Mouse (Mus musculus): ENCODE measurements around the gene Prr5.

DNA sequence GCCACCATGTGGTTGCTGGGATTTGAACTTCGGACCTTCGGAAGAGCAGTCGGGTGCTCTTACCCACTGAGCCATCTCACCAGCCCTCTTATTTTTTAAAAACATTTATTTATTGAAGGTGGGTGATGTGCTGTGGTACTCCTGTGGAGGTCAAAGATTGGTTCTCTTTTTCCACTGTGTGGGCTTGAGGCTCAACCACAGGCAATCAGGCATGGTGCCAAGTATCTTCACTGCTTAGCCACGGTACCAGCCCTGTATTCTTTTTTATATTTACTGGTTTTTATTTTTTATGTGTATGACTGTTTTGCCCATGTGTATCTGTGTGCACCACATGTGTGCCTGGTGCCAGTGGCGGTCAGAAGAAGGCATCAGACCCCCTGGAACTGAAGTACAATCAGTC lies 8.1 kb upstream of the Prr5 start:
- TF ChIP-seq POLR2A (IDR thresholded peaks at IDR 0.05; ENCODE audit: insufficient read depth, low read depth, low read length) (no peak), CTCF (IDR thresholded peaks at IDR 0.05; ENCODE audit: insufficient read depth, low read depth, low read length) (no peak)

All from olfactory bulb, adult 2 months (tissue).